Mouse (Mus musculus) adrenal gland, postnatal 25 days (tissue): ENCODE measurements around the gene Fhl2. TPM values are rescaled to one million over a fixed set of nuclear protein-coding genes. Genes with fewer than 3 reads are reported as not detected.

ENCODE experiments used
- DNase-seq: peaks from one replicate; pipeline ENCODE4 v3.0.0; 2021; ENCODE audit warnings: mixed read lengths
- long read RNA-seq: library from polyadenylated mRNA; stranded (forward); transcript quantifications from one replicate; pipeline ENCODE4 v2.0.0, GENCODE M21; 2021
- total RNA-seq: library from RNA; stranded (reverse); gene quantifications from 2 replicates; pipeline ENCODE4 v1.2.3, GENCODE M21; 2021

The Fhl2 gene
- 17.3 and 22.9 TPM in 2 replicates for total RNA-seq
- long read RNA-seq, transcript Fhl2-201 (6 exons, 1,563 nt) = major isoform, 19 of 24 reads
- long read RNA-seq, partial matches to known transcripts = 0 of 24 reads
- long read RNA-seq, other reads (novel, unspliced or antisense) = 2 of 24 reads

DNA sequence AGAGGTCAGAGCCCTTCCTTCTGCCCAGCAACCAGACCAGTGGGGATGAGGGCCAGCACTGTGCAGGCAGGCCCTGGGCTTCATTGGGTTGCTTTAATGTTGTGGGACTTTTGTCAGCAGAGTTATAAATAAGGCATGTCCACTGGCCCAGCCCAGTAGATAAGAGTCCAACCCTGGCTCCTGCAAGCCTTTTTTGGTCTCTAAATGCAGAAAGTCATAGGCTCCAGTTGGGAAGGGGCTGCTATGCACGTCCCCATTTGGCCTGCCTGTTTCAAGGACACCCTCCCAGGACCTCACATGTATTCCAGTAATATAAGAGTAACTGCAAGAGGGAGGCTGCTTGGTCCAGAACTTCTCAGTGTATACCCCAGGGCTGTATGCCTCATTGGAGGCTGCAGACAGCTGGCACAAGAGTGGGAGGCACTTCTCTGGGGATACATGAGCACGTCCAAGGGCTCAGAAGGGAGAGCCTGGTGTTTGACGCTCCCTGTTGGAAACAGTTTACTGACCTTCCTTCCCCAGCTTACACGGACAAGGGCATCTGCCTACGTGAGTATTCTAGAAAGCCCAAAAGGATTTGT is at the start of gene Fhl2:
Gene Fhl2 (minus strand): TSS at position 324 of the 581 bp plus-strand sequence.
- no peak for DNase-seq

DNA sequence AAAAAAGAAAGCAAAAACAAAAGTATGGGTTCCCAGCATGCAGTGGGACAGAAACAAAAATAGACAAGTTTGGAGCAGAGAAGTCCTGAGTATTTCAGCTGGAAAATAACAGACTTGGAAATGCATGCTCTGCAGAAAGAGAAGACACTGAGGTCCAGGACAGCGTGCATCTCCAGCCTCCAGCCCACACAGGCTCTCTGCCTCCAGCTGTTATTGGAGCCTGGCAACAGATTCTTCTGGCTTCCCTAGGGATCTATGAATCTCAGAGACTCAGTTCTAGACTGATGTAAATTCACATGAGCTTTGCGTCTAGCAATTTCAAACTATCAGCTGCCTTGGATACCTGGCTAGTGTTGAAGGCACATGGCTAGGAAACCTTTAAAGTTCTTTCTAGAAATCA is 48.2 kb upstream of the Fhl2 start:
- no peak for DNase-seq

DNA sequence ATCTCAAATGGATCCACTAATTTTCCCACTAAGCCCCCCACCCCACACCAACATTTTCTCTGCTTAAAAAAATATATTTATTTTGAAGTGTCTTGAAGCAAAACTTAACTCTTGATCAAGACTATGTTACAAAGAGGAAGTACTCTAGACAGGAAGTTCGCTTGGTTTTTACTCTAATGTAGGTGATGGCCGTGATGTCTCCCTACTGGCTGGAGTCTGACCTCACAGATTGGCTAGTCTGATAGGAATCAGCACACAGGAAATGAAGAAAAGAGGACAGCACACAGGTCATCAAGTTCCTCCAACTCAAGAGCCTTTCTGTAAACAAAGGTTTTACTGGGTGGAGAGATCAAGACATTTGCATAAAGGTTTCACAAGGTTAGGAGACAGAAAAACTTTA is 44.4 kb upstream of the Fhl2 start:
- DNase-seq = no peak

DNA sequence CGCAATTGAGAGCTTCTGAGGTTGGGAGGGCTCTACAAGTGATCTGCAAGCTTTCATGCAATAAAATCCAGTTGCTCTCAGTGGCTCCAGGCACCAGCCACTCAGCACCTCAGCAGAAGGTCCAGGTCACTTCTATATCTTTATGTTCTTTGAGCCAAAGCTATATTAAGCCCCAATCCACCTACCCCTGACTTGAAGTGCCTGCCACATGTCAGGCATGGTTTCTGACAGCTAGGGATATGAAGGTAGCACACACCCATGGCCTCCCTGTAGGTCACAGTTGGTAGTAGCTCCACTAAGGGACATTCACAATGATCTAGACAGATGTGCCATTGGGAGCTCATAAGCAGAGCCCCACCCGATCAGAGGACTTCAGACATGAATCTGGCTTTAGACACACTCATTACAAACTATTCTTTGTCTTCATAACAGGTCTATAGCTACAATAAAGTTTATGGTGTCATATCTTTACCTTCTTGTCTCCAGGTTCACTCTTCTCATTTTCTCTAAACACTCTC is 43.1 kb upstream of the Fhl2 start:
- DNase-seq = no peak

DNA sequence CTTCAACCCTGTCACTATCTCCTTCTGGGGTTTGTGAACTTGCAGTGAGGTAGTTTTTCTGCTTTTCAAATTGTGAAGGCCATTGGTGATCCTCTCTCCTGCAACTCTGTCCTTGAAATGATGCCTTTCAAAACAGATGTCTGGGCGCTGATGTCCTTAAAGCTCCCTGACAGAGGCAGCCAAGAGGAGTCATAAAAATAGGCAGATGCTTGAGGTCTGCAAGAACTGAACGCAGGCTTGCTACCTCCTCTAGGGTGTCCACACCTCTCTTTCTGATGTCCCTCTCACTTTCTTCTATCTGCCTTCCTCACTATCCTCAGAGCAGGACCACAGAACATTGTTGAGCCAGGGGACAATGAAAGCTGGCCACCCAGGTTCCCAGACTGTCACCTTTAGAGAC is 41.7 kb upstream of the Fhl2 start:
- no peak for DNase-seq

DNA sequence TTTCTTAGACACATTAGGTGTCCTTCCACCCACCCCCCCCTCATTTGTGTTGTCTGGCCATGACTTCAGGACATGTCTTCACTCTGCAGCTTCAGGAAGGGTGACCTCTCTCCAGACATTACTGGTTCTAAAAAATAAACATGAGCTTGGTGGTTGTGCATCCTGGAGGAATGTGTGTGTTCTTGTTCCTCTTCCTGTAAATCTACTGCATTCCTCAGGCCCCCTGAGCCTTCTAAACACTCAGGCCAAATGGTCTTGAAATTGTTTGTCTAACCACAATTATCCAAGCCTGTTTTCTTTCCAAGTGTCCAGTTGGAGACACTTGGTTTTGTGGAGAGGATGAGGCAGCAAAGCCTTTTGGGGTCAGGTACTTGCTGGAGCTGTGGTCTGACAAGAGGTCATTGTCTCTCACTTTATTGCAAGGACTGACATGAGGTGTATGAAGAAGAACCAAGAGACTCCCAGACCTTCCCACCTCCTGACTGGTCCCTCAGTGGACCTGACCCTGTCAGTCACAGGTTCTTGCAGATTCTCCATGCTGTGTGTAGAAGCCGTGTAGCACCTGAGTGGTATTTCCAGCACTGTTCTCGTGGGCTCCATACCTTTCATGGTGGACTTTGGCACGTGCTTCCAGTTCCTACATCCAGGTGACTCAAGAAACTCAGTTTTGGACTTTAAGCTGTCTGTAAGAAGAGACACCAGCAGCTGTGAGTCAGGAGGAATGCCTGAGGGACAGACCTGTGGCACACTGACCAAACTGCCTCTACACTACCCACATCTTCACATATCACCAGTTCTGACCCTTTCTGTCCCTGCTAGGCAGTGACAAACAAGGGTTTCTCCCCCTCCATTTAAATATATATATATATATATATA is 40.8 kb upstream of the Fhl2 start:
- no peak for DNase-seq

DNA sequence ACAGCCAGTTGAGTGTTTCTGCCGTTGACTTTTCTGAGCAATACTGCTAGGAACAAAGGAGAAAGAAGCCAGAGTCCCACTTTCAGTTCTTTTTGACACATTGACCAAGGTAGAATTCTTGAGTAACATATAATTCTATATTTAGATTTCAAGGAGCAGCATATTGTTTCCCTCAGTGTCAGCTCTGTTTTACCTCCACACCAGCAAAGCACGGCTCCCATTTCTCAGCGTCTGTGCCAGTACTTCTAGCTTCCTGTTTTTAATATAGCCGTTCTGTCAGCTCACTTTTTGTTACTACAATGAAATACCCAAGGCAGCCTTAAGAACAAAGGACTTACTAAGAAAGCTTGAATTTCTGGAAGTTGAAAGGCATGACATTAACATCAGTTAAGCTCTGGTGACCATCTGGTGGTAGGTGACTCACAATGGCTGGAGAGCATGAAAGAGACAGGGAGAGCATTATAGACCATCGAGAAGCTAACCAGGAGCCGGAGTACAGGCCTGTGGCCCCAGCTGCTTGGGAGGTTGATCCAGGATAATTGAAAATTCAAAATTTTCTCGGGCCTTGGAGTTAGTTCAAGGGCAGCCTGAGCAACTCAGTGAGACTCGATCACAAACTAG is 28.9 kb upstream of the Fhl2 start:
- no peak for DNase-seq

DNA sequence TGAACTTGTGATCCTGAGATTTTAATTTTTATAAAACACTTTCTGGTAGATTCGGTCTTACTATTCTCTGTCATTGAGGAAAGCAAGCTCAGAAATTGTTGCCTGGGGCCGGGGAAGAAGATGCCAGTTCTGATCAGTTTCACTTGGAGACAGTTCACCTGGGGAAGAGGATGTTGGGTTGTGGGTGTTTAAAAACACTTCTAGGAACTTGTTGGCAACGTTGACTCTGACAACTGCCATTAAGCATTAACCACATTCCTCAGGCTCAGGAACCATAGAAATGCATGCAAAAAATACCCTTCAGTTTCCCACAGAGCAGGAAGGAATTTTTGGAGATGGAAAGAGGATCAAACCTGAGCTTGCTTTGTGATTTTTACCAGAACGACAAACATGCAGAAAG is 28.2 kb upstream of the Fhl2 start:
- DNase-seq = no peak

DNA sequence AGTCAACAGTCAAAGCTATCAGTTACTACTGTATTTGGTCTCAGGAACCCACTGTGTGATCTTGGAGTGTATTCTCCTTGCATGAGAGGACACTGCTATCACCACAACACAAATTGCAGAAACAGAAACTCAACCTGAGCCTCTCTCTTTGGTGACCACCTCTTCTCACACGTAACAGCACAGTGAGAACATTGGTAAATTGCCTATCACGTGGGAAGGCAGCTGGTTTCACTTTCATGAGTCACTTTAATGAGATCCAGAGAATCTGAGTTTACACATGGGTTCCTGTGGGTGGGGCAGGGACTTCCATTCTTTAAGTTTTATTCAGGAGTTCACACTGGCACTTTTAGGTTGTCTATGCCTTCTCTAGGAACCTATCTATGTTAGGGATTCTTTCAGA is 27.4 kb upstream of the Fhl2 start:
- DNase-seq = no peak

DNA sequence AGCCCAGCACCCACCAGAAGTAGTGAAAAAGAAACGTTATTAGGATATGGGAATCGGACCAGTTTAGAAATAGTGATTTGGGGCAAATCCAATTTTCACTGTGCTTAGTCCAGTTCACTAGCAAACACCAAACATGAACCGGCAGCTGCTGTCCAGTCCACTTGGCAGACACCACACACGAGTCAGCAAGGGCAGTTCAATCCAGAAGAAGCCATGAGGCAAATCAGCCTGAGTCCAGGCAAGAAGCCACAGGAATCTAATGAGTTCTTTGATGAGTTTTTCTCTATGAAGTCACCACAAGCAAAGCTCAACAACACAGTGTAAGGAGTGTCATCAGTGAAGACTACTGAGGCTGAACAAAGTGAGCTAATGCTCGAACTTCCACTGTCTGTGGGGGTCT is 26.3 kb upstream of the Fhl2 start:
- no peak for DNase-seq

DNA sequence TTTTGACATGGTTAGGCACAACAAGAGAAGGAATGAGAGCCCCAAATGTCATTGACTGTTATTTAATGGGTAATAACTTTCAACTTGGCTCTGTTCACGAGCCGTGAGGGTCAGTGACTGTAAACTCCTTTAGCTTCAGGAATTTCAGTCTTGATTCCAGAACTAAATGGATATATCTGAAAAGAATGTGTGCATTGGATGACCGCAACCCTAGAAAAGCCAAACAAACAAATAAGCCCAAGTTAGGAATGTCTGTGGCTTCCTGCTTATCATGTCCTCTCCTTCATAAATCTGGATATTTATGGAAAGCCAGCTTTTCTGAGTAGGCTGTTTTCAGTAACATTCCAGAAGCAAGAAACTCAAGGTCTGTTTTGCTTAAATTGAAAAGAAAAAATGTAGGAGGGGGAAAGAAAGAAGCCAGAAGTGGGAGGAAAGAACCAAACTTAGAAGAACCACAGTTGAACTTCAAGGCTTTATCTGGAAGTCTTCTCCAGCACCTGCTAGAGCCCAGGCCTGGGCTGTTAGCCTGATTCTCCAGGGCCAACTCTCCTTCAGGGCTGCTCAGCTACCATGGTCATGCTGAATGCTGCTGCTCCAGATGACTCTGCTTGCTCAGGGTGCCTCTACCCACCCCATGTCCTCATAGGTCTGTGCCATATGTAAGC is 21.4 kb upstream of the Fhl2 start:
- DNase-seq = no peak

DNA sequence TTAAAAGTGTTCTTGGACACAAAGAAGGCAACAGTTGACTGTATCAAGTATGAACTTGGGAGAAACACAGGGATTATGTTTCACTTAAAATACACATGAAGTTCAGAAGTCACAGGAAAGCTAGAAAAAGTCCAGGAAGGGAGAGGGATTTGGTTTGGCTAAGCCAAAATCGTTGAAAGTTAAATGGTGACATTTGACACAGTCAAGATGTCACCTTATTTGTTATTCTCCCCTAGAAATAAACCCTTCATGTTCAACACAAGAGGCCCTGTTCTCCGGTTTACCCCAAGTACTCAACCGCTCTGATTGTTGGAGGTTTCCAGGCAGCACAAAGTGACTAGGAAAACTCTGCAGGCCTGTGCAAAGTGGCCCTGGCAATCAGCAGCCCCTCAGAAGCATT is 18.8 kb upstream of the Fhl2 start:
- DNase-seq = no peak

DNA sequence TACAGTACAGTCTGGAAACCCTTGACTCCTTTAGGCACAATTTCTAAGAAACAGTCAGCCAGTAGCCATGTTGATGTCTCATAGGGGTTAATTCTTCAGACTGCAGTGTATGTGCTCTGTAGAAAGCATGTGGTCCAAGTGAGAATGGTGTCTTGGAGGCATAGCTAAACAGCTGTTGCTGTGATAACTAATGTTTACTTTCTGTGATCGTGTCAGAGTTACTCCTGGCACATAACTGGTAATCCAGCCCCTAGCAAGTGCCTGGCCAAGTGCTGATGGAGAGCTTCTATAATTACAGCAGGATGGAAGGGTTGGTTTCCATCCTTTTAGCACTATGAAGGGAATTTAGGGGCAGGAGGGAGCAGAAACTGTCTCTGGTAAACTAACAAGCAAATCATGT is 14.5 kb upstream of the Fhl2 start:
- no peak for DNase-seq

DNA sequence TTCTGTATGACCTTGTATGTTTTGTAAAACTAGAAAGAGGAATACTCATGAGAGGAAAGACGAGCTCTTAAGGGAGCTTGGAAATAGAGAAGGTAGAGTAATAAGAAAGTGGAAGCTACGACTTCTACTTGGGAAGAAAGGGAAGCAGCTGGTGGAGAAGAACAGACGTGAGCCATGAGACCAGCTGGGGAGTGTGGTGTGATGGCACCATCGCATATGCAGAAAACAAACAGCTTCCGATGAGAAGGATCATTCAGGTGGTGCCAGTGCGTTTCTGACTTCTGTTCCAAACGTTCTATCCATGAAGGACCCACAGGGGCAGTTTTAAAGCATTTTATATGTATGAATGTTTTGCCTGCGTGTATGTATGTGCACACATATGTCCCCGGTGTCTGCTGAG is 13.5 kb upstream of the Fhl2 start:
- no peak for DNase-seq

DNA sequence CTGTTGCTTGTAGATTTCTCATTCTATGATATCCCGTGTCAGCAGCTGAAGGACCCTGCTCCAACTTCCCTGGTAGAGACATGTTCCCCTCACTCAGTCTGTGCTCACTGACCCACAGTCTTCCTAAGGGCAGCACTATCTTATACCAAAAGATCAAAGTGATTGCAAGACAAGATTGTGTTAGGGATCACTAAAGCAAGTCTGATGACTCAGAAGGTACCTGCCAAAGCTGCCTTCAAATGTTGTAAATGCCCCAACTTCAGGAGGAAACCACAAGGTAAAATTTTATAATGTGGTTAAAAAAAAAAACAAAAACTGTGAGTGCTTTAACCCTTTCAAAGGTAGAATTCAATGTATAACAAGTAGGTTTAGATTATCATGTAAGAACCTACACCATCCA is 10.4 kb upstream of the Fhl2 start:
- no peak for DNase-seq

DNA sequence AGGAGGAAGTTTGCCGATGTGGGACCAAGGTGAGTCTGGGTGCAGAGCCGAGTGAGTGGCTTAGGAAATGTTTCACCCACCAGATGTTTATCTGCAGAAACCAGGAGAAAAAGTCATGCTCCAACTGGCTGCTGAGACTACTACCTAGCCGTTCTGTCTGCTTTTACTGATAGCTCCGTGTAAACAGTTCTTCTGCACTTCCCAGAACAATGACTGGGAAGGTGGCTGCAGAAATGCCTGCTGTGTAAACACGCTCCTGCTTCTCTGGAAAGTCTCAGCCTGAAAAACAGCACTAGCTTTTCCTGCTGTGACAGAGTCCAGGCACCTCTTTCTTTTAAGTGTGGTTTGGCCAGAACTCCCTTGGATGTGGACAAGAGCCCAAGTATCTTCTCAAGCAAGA is 6.5 kb upstream of the Fhl2 start:
- DNase-seq = no peak

DNA sequence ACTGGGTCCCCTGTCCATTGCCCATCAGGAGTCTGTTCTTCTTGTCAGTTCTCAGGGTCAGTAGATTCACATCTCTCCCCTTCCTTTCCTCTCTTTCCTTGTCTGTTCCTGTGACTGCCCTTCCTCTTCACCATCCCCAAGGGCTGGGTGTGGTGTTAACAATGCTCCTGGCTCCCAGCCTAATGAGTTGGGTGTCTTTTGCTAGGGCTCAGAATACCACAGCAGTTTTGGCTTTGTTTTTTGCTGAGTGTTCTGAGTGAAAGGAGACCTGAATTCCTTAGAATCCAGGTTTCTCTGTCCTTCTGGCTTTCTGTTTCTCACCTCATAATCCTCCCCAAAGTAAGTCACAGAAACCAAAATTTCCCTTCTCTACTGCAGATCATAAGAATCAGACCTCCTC is 5.4 kb upstream of the Fhl2 start:
- no peak for DNase-seq

DNA sequence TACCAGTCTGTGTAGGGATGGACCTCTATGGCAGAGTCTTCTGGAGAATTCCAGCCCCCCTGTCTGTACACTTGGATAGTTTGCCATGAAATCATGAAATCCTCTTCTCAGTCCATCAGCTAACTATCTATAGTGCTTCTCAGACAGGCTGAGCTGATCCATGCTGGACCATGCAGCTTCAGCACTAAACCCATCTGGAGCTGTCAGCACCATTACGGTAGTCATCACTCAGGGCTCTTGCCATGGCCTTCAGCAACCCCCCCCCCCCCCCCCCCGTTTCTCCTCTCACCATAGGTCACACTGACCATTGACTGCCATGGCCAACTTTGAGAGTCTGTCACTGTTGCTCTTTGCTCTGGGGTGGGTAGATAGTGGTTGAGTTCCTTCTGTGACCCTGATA is 5.0 kb upstream of the Fhl2 start:
- DNase-seq = no peak

DNA sequence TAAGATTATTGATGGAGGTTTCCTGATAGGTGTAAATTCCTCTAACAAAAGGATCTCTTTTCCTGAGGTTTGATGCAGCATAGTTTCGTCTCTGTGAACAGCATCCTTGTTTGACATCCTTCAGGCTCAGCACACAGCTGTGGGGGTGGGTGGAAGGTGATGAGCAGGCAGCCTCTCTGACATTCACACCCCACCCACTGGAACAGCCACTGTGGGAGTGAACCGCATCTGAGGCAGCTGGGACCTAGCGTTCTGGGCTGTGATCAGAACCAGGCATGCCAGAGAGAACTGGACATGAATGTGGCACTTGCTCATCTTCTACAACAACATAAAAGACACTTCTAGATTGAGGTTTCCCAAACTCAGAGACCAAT is 3.1 kb upstream of the Fhl2 start:
- no peak for DNase-seq

DNA sequence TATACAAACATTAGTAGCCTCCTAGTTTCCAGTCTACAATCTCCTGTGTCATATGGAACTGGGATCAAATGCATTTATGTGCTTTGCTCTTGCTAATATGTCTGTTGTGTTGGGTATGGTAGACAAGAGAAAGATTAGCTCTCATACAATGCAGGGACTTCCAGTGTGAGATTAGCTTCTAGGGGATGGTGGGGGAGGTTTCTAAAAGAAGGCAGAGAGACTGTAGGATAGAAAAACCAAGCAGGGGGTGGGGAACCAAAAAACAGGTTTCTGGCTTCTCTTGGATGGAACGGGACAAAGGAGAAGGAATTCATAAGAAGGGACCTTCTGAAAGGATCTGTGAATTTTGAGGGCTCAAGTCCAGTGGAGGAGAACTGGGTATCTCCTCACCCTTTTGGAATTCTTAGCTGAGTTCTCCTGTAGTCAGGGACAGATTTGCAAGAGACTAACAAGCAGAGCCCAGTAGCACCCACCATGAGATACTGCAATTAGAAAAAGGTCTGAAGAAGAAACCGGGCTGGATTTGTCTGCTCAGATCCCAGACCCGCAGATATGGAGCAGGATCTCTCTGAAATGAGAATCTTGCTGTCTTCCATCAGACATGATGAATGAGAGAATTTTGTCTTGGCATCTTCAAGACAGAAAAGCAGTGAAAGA is 2.6 kb upstream of the Fhl2 start:
- DNase-seq = no peak

DNA sequence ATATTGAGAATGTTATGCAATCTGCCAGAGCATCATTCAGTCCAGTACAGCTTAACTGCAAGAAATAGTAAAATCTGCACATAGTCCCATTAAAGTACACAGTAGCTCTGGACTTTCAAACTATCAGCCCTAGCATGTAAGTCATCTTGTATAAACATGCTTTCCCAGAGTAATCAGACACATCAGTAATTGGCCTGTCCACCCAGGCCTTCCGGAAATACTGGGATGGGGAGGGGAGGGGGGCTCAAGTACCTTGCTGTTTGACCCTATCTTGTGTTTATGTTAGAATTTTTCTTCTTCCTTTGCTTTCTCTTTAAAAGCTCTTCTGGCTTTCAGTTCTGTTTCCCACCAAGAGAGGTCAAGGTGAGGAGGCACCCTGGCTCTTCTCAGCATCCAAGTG is 725 bp downstream of the Fhl2 start:
- no peak for DNase-seq

DNA sequence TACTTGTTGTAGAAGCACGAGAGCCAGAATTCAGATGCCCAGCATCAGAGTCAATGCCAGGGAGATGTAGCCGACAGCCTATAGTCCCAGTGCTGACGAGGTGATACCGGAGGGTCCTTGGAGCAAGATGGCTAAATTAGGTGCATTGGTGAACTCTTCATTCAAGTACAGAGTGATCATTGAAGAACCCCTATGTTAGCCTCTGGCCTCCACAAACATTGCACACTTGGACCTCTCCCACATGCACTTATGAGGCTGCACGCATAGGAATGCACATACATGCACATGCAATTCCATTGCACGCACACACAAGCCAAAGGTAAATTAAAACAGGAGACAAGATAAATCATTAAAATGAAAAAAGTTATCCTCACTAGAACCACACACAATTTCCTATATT is 3.4 kb downstream of the Fhl2 start:
- DNase-seq = no peak
